Mouse (Mus musculus) testis, adult 2 months (tissue): Measurements from ENCODE around the gene Ube2o. TPM values are rescaled to one million over a fixed set of nuclear protein-coding genes. Genes with fewer than 3 reads are reported as not detected.

ENCODE experiments used
- H3K27ac ChIP-seq: fragments of 200-500 bp; 2 replicates; pipeline ENCODE4 v1.5.1; 2012; ENCODE audit warnings: low read depth, low read length; ENCODE audit not compliant: control insufficient read depth, insufficient read depth
- H3K27me3 ChIP-seq: fragments of 200-500 bp; 2 replicates; pipeline ENCODE4 v1.6.1; 2012; ENCODE audit warnings: mild to moderate bottlenecking, low read length, moderate library complexity; ENCODE audit not compliant: control insufficient read depth, insufficient read depth
- H3K36me3 ChIP-seq: fragments of 200-500 bp; 2 replicates; pipeline ENCODE4 v1.6.1; 2012; ENCODE audit warnings: mild to moderate bottlenecking, low read length; ENCODE audit not compliant: control insufficient read depth, insufficient read depth
- H3K4me1 ChIP-seq: fragments of 200-500 bp; 2 replicates; pipeline ENCODE4 v1.6.1; 2012; ENCODE audit warnings: low read length; ENCODE audit not compliant: control insufficient read depth, insufficient read depth
- H3K4me3 ChIP-seq: fragments of 200-500 bp; 2 replicates; pipeline ENCODE4 v1.5.1; 2012; ENCODE audit warnings: low read depth, mild to moderate bottlenecking, low read length, moderate library complexity, mixed read lengths; ENCODE audit not compliant: control insufficient read depth
- CTCF ChIP-seq: fragments of 200-500 bp; IDR thresholded peaks from 2 replicates; pipeline ENCODE4 v1.5.1; 2012; ENCODE audit warnings: low read depth, mild to moderate bottlenecking, inconsistent platforms, low read length, moderate library complexity; ENCODE audit not compliant: control insufficient read depth, insufficient read depth, insufficient replicate concordance
- POLR2A ChIP-seq: fragments of 200-500 bp; IDR thresholded peaks from 2 replicates; pipeline ENCODE4 v1.6.1; 2012; ENCODE audit warnings: low read depth, mild to moderate bottlenecking, inconsistent platforms, low read length, moderate library complexity; ENCODE audit not compliant: control insufficient read depth
- polyA plus RNA-seq: library from polyadenylated mRNA; depleted of rRNA; stranded (reverse); fragments of >200 nt; gene quantifications from 2 replicates; pipeline ENCODE4 v1.2.3, GENCODE M21; 2012

The Ube2o gene
- polyA plus RNA-seq, 1 experiment, result 31.6 TPM

- Histone ChIP-seq H3K36me3 (no peaks in the 10 kb centered on the region), H3K27ac (no peak overlapping the region), H3K27me3 (no peaks in the 10 kb centered on the region), H3K4me3 (no peak overlapping the region), H3K4me1 (peaks cover 11% of the 10 kb centered on the region)
- TF ChIP-seq CTCF, result no peak
- TF ChIP-seq POLR2A, result no peak
Observed at GRCm38 (mm10) chr11:116619561-116619960, 38.3 kb upstream of the Ube2o start.

- Histone ChIP-seq H3K27ac (no peak overlapping the region), H3K4me1 (peaks cover 7% of the 10 kb centered on the region), H3K36me3 (no peaks in the 10 kb centered on the region), H3K27me3 (no peaks in the 10 kb centered on the region), H3K4me3 (no peak overlapping the region)
- no peak for TF ChIP-seq POLR2A
- TF ChIP-seq CTCF, result no peak
Observed at GRCm38 (mm10) chr11:116619156-116619555, 37.9 kb upstream of the Ube2o start.

- Histone ChIP-seq H3K4me3 (no peak overlapping the region), H3K4me1 (peaks cover 5% of the 10 kb centered on the region), H3K27me3 (no peaks in the 10 kb centered on the region), H3K36me3 (no peaks in the 10 kb centered on the region), H3K27ac (no peak overlapping the region)
- TF ChIP-seq POLR2A, result no peak
- TF ChIP-seq CTCF, result no peak
Observed at GRCm38 (mm10) chr11:116618666-116619065, 37.4 kb upstream of the Ube2o start.

- TF ChIP-seq POLR2A (no peak), CTCF (no peak)
- Histone ChIP-seq H3K27me3 (no peaks in the 10 kb centered on the region), H3K4me3 (no peak overlapping the region), H3K27ac (no peak overlapping the region), H3K4me1 (no peaks in the 10 kb centered on the region; the same call in none of the 2 replicates), H3K36me3 (no peaks in the 10 kb centered on the region)
Observed at GRCm38 (mm10) chr11:116617641-116618040, 36.4 kb upstream of the Ube2o start.

- no peak overlapping the region for H3K27ac ChIP-seq
- no peak overlapping the region for H3K4me3 ChIP-seq
- H3K4me1 ChIP-seq, result no peaks in the 10 kb centered on the region; the same call in none of the 2 replicates
- no peaks in the 10 kb centered on the region for H3K36me3 ChIP-seq
- TF ChIP-seq POLR2A, result no peak
- no peak for TF ChIP-seq CTCF
- H3K27me3 ChIP-seq, result no peaks in the 10 kb centered on the region
Observed at GRCm38 (mm10) chr11:116616438-116617118, 35.3 kb upstream of the Ube2o start.

GRCm38 (mm10) chr11:116615735-116616437, 34.6 kb upstream of the Ube2o start:
- no peak overlapping the region for H3K27ac ChIP-seq
- H3K4me3 ChIP-seq, result no peak overlapping the region
- H3K27me3 ChIP-seq, result no peaks in the 10 kb centered on the region
- no peaks in the 10 kb centered on the region for H3K36me3 ChIP-seq
- TF ChIP-seq CTCF (no peak), POLR2A (no peak)
- no peaks in the 10 kb centered on the region; the same call in none of the 2 replicates for H3K4me1 ChIP-seq

GRCm38 (mm10) chr11:116613234-116613633, 32.0 kb upstream of the Ube2o start:
- H3K27me3 ChIP-seq, result no peaks in the 10 kb centered on the region
- H3K36me3 ChIP-seq, result no peaks in the 10 kb centered on the region
- TF ChIP-seq POLR2A, result no peak
- TF ChIP-seq CTCF, result no peak
- no peak overlapping the region for H3K27ac ChIP-seq
- no peaks in the 10 kb centered on the region; the same call in none of the 2 replicates for H3K4me1 ChIP-seq
- H3K4me3 ChIP-seq, result no peak overlapping the region
